Mouse (Mus musculus) testis, adult 2 months (tissue): Measurements from ENCODE around the gene Strn4. TPM values are rescaled to one million over a fixed set of nuclear protein-coding genes. Genes with fewer than 3 reads are reported as not detected.

Experiments
- H3K27ac ChIP-seq: fragments of 200-500 bp; 2 replicates; pipeline ENCODE4 v1.5.1; 2012; ENCODE audit warnings: low read depth, low read length; ENCODE audit not compliant: control insufficient read depth, insufficient read depth
- H3K27me3 ChIP-seq: fragments of 200-500 bp; 2 replicates; pipeline ENCODE4 v1.6.1; 2012; ENCODE audit warnings: mild to moderate bottlenecking, low read length, moderate library complexity; ENCODE audit not compliant: control insufficient read depth, insufficient read depth
- H3K36me3 ChIP-seq: fragments of 200-500 bp; 2 replicates; pipeline ENCODE4 v1.6.1; 2012; ENCODE audit warnings: mild to moderate bottlenecking, low read length; ENCODE audit not compliant: control insufficient read depth, insufficient read depth
- H3K4me1 ChIP-seq: fragments of 200-500 bp; 2 replicates; pipeline ENCODE4 v1.6.1; 2012; ENCODE audit warnings: low read length; ENCODE audit not compliant: control insufficient read depth, insufficient read depth
- H3K4me3 ChIP-seq: fragments of 200-500 bp; 2 replicates; pipeline ENCODE4 v1.5.1; 2012; ENCODE audit warnings: low read depth, mild to moderate bottlenecking, low read length, moderate library complexity, mixed read lengths; ENCODE audit not compliant: control insufficient read depth
- CTCF ChIP-seq: fragments of 200-500 bp; IDR thresholded peaks from 2 replicates; pipeline ENCODE4 v1.5.1; 2012; ENCODE audit warnings: low read depth, mild to moderate bottlenecking, inconsistent platforms, low read length, moderate library complexity; ENCODE audit not compliant: control insufficient read depth, insufficient read depth, insufficient replicate concordance
- POLR2A ChIP-seq: fragments of 200-500 bp; IDR thresholded peaks from 2 replicates; pipeline ENCODE4 v1.6.1; 2012; ENCODE audit warnings: low read depth, mild to moderate bottlenecking, inconsistent platforms, low read length, moderate library complexity; ENCODE audit not compliant: control insufficient read depth
- polyA plus RNA-seq: library from polyadenylated mRNA; depleted of rRNA; stranded (reverse); fragments of >200 nt; gene quantifications from 2 replicates; pipeline ENCODE4 v1.2.3, GENCODE M21; 2012; rRNA removed

Strn4 gene
- polyA plus RNA-seq, 1 experiment = 130 TPM

DNA sequence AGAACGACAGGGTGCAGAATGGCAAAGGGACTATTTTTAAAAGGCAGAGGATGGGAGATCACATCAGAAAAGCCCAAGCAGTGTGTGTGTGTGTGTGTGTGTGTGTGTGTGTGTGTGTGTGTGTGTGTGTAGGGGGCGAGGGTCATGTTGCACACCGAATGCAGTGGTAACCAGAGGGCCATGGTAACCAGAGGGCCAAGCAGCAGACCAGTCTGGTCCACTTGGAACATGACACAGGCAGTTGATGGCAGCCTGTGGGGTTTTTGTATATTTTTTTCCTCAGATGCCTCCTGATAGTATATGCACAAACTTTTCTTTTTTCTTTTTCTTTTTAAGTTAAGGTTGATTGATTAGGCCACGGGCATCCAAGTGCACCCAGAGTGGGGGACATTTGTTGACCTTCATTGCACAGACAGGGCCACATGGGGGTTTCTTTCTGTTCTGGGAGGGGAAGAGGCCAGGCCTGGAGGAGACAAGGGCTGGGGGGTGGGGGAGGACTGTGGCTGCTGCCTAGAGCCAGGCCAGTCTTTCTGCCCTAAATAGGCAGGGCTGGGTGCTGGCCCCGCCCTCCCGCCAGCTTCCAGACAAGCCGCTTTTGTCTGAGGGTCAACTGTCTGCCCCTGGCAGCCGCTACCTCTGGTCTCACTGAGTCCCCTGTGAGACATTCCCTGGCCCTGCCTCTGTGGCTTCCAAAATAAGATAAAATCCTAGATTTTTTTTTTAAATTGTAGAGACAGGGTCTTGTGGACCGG is 64.3 kb downstream of the Strn4 start:
- no peak for TF ChIP-seq POLR2A
- Histone ChIP-seq H3K4me3 (no peak overlapping the region), H3K4me1 (peaks cover 18% of the 10 kb centered on the region), H3K27ac (peak overlapping the region; percentile 62), H3K36me3 (no peaks in the 10 kb centered on the region), H3K27me3 (no peaks in the 10 kb centered on the region)

DNA sequence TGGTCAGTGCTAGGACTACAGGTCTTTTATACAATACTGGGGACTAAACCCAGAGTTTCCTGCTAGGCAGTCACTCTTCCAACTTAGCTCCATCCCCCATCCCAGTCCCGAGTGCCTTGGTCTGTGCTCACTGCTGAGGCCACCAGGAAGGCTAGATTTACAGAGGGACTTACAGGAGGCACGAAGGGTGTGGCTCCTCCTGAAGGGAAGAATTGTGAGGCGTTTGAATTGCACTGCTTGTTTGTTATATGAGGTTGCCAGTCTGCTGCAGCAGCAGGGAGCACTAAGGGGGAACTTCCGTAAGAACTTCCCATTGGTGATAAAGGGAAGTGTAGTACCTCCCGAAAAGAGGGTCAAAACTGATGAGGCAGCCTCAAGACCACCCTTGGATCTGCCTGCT is 64.9 kb downstream of the Strn4 start:
- Histone ChIP-seq H3K27me3 (no peaks in the 10 kb centered on the region), H3K36me3 (no peaks in the 10 kb centered on the region), H3K4me3 (no peak overlapping the region), H3K4me1 (peaks cover 18% of the 10 kb centered on the region), H3K27ac (peak overlapping the region; percentile 62)
- TF ChIP-seq CTCF (no peak), POLR2A (no peak)

DNA sequence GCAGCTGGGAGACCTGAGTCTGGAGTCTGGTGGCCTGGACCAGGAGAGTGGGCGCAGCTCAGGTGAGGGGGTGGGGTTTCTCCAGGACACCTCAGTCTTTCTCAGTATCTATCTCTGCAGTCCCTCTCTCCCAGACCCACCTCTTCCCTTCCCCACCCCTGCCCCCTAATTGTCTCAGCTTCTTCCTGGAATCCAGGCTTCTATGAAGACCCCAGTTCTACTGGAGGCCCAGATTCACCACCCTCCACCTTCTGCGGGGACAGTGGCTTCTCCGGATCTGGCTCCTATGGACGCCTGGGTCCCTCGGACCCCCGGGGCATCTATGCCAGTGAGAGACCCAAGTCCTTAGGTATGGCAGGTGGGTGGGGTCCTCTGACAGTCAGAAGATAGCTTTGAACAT is 67.5 kb downstream of the Strn4 start:
- H3K27ac ChIP-seq = no peak overlapping the region
- no peak for TF ChIP-seq CTCF
- TF ChIP-seq POLR2A = no peak
- no peaks in the 10 kb centered on the region; the same call in 1 of the 2 replicates for H3K36me3 ChIP-seq
- no peaks in the 10 kb centered on the region; the same call in 1 of the 2 replicates for H3K27me3 ChIP-seq
- H3K4me1 ChIP-seq = peaks cover 17% of the 10 kb centered on the region
- no peak overlapping the region for H3K4me3 ChIP-seq

DNA sequence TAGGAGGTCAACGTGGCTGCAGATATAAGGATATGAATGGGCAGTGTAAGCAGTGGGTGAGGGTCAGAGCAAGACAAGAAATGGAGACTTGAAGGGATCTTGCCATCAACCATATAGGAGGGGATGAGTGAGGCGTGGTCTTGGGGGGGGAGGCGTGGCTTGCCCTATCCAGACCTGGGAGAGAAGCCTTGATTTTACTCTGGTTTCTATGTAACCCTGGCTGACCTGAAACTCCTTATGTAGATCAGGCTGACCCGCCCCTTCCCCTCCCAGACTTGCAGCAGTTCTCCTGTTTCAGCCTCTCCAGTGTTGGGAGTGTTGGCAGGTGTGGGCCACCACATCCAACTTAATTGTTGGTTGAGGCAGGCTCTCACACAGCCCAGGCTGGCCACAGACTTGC is 68.6 kb downstream of the Strn4 start:
- Histone ChIP-seq H3K36me3 (no peaks in the 10 kb centered on the region; the same call in 1 of the 2 replicates), H3K4me3 (no peak overlapping the region), H3K27ac (no peak overlapping the region), H3K4me1 (peaks cover 17% of the 10 kb centered on the region), H3K27me3 (no peaks in the 10 kb centered on the region; the same call in 1 of the 2 replicates)
- TF ChIP-seq POLR2A (no peak), CTCF (no peak)

DNA sequence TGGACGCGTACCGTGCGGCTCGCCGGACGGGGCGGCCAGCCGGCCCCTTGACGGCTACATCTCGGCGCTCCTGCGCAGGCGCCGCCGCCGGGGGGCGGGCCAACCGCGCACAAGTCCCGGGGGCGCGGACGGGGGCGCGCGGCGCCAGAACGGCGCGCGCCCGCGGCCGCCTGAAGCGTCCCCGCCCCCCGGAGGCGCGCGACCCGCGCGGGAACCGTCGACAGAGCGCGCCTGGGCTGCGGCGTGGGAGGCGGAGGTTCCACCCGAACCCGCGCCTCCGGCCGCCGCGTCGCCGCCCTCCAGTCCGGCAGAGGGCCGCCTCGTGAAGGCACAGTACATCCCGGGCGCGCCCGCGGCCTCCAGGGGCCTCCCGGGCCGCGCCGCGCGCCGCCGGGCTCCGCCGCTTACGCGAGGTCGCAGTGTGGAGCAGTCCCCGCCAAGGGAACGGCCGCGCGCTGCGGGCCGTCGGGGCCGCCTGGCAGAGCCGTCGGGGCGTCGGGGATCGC is 69.6 kb downstream of the Strn4 start:
- peaks cover 17% of the 10 kb centered on the region for H3K4me1 ChIP-seq
- TF ChIP-seq POLR2A (no peak), CTCF (no peak)
- no peak overlapping the region for H3K27ac ChIP-seq
- H3K27me3 ChIP-seq = no peaks in the 10 kb centered on the region; the same call in 1 of the 2 replicates
- peak overlapping the region; percentile 89 for H3K4me3 ChIP-seq
- H3K36me3 ChIP-seq = no peaks in the 10 kb centered on the region; the same call in 1 of the 2 replicates

DNA sequence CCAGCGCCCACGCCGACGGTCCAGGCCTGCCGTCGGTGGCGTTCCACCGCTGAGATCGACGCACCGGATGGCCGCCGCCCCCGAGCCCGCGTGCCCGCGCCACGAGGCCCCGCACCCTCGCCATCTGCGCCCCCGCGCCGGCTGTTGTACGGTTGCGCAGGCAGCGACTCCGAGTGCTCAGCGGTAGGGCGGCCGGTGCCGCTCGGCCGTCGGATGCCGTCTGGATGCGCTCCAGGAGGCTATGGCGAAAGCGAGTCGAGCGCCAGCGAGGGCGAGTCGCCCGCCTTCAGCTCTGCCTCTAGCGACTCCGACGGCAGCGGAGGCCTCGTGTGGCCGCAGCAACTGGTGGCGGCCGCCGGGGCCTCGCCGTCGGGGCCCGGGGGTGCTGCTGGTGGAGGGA is 70.2 kb downstream of the Strn4 start:
- Histone ChIP-seq H3K4me1 (peaks cover 21% of the 10 kb centered on the region), H3K27ac (peak overlapping the region; percentile 47), H3K36me3 (no peaks in the 10 kb centered on the region; the same call in 1 of the 2 replicates), H3K4me3 (peak overlapping the region; percentile 89), H3K27me3 (no peaks in the 10 kb centered on the region; the same call in 1 of the 2 replicates)
- no peak for TF ChIP-seq CTCF
- peak; percentile 59 for TF ChIP-seq POLR2A

Other genes with a start within 250 kb of the Strn4 start
- gene Arhgap35, start 200.9 kb upstream of the Strn4 start, polyA plus RNA-seq = 21.7 and 22.4 TPM in 2 replicates
- 0.10 TPM in 1 of 2 replicates, not detected in the other for gene Ceacam15, start 140.2 kb upstream of the Strn4 start, polyA plus RNA-seq
- gene Ceacam9, start 94.0 kb upstream of the Strn4 start, polyA plus RNA-seq = not detected in 2 replicates
- 240 and 279 TPM in 2 replicates for gene Ap2s1, start 77.5 kb upstream of the Strn4 start, polyA plus RNA-seq
- gene Slc1a5, start 34.5 kb upstream of the Strn4 start, polyA plus RNA-seq = 15.2 and 17.8 TPM in 2 replicates
- 3.4 and 3.6 TPM in 2 replicates for gene Fkrp, start 843 bp downstream of the Strn4 start, polyA plus RNA-seq
- 2.8 and 4.5 TPM in 2 replicates for gene Prkd2, start 27.0 kb downstream of the Strn4 start, polyA plus RNA-seq
- 30.7 and 31.2 TPM in 2 replicates for gene Dact3, start 59.4 kb downstream of the Strn4 start, polyA plus RNA-seq
- 9.5 and 10.3 TPM in 2 replicates for gene Gng8, start 75.9 kb downstream of the Strn4 start, polyA plus RNA-seq
- gene Ptgir, start 90.6 kb downstream of the Strn4 start, polyA plus RNA-seq = 0.20 and 0.26 TPM in 2 replicates
- gene Calm3, start 108.2 kb downstream of the Strn4 start, polyA plus RNA-seq = 433 and 509 TPM in 2 replicates
- gene Pnmal2, start 128.8 kb downstream of the Strn4 start, polyA plus RNA-seq = 34.2 and 41.6 TPM in 2 replicates
- 7.6 and 7.8 TPM in 2 replicates for gene Pnmal1, start 143.8 kb downstream of the Strn4 start, polyA plus RNA-seq
- gene Gm42372, start 167.2 kb downstream of the Strn4 start, polyA plus RNA-seq = 1.8 and 2.4 TPM in 2 replicates
- gene Ccdc8, start 176.8 kb downstream of the Strn4 start, polyA plus RNA-seq = 1.6 TPM in 2 replicates
- 80.7 and 84.7 TPM in 2 replicates for gene Ppp5c, start 212.0 kb downstream of the Strn4 start, polyA plus RNA-seq
- gene Hif3a, start 246.5 kb downstream of the Strn4 start, polyA plus RNA-seq = 4.4 and 6.9 TPM in 2 replicates